Mouse (Mus musculus) liver, postnatal 0 days (tissue): ENCODE data around the gene Elavl4. TPM values are rescaled to one million over a fixed set of nuclear protein-coding genes. Genes with fewer than 3 reads are reported as not detected.

Source experiments
- ATAC-seq: fragments of 200-750 bp; cut with Nextera tagmentation; 2 replicates; pipeline ENCODE4 v1.8.0; 2017; ENCODE audit warnings: mild to moderate bottlenecking, moderate library complexity
- DNase-seq: peaks from one replicate; pipeline ENCODE4 v3.0.0-alpha.2; 2016
- H3K27ac ChIP-seq: fragments of 300-500 bp; sonication (generic); 2 replicates; pipeline ENCODE4 v1.5.1; 2014; ENCODE audit warnings: antibody characterized with exemption, moderate library complexity, mild to moderate bottlenecking, low read depth
- H3K27me3 ChIP-seq: fragments of 300-500 bp; sonication (generic); 2 replicates; pipeline ENCODE4 v1.6.1; 2014; ENCODE audit warnings: low read length, control low read depth, mixed read lengths; ENCODE audit not compliant: insufficient read depth
- H3K36me3 ChIP-seq: fragments of 300-500 bp; sonication (generic); replicated peaks from 2 replicates; pipeline ENCODE4 v1.6.1; 2014; ENCODE audit warnings: mild to moderate bottlenecking, control low read depth, low read length, moderate library complexity, mixed read lengths; ENCODE audit not compliant: insufficient read depth
- H3K4me1 ChIP-seq: fragments of 300-500 bp; sonication (generic); 2 replicates; pipeline ENCODE4 v1.6.1; 2014; ENCODE audit warnings: antibody characterized with exemption, mild to moderate bottlenecking, control low read depth; ENCODE audit not compliant: insufficient read depth
- H3K4me2 ChIP-seq: fragments of 300-500 bp; sonication (generic); 2 replicates; pipeline ENCODE4 v1.6.1; 2014; ENCODE audit warnings: low read depth, mild to moderate bottlenecking, low read length, moderate library complexity, mixed read lengths
- H3K4me3 ChIP-seq: fragments of 300-500 bp; sonication (generic); 2 replicates; pipeline ENCODE4 v1.5.1; 2014; ENCODE audit warnings: low read depth, low read length
- H3K9ac ChIP-seq: fragments of 300-500 bp; sonication (generic); replicated peaks from 2 replicates; pipeline ENCODE4 v1.6.1; 2014; ENCODE audit warnings: mild to moderate bottlenecking, moderate library complexity
- H3K9me3 ChIP-seq: fragments of 300-500 bp; sonication (generic); 2 replicates; pipeline ENCODE4 v1.6.1; 2016; ENCODE audit warnings: mild to moderate bottlenecking, control low read depth, low read length, mixed read lengths
- CTCF ChIP-seq: sonication (generic); IDR thresholded peaks from 2 replicates; pipeline ENCODE4 v1.5.1; 2016; ENCODE audit warnings: antibody characterized with exemption, low read depth
- EP300 ChIP-seq: IDR thresholded peaks from 2 replicates; pipeline ENCODE4 v1.6.1; 2016; ENCODE audit warnings: antibody characterized with exemption, low read depth, mild to moderate bottlenecking
- WGBS: fragments of 180-500 bp; shearing (Covaris S2); extraction: QIAGEN DNeasy Blood & Tissue Kit; methylation state at CpG from one replicate; pipeline ENCODE4 v1.1.7; 2014; ENCODE audit not compliant: insufficient replicate concordance; 5-methylcytosine and 5-hydroxymethylcytosine counted together
- polyA plus RNA-seq: library from polyadenylated mRNA; unstranded; fragments of >200 nt; fragmentation: Nextera tagmentation; extraction: Ambion mirVana; gene quantifications from 2 replicates; pipeline ENCODE4 v1.2.1, GENCODE M21; 2015

Gene Elavl4
- polyA plus RNA-seq, 1 experiment from 2014 or later = 0.09 TPM

GRCm38 (mm10) chr4:110227621-110228031, 124.1 kb downstream of the Elavl4 start:
- H3K4me2 ChIP-seq = no peak overlapping the region; the same call in 1 of the 2 replicates
- no peak overlapping the region for H3K9ac ChIP-seq
- no peaks in the 10 kb centered on the region for H3K27me3 ChIP-seq
- ATAC-seq = peak; percentile 51
- H3K9me3 ChIP-seq = no peaks in the 10 kb centered on the region
- 21% methylated on average over 8 of the region's 8 CpGs for WGBS
- H3K4me1 ChIP-seq = no peaks in the 10 kb centered on the region
- peak; percentile 27 for DNase-seq
- no peaks in the 10 kb centered on the region for H3K36me3 ChIP-seq
- TF ChIP-seq CTCF (no peak), EP300 (no peak)
- no peak overlapping the region for H3K27ac ChIP-seq
- H3K4me3 ChIP-seq = no peak overlapping the region

GRCm38 (mm10) chr4:110225492-110225891, 126.2 kb downstream of the Elavl4 start:
- H3K36me3 ChIP-seq = no peaks in the 10 kb centered on the region
- no peak overlapping the region for H3K9ac ChIP-seq
- H3K9me3 ChIP-seq = no peaks in the 10 kb centered on the region
- H3K4me1 ChIP-seq = no peaks in the 10 kb centered on the region
- WGBS = 83% methylated on average over 10 of the region's 10 CpGs
- H3K4me3 ChIP-seq = no peak overlapping the region
- DNase-seq = no peak
- no peak overlapping the region for H3K4me2 ChIP-seq
- H3K27ac ChIP-seq = no peak overlapping the region
- ATAC-seq = no peak
- TF ChIP-seq EP300 (no peak), CTCF (no peak)
- no peaks in the 10 kb centered on the region for H3K27me3 ChIP-seq

DNA sequence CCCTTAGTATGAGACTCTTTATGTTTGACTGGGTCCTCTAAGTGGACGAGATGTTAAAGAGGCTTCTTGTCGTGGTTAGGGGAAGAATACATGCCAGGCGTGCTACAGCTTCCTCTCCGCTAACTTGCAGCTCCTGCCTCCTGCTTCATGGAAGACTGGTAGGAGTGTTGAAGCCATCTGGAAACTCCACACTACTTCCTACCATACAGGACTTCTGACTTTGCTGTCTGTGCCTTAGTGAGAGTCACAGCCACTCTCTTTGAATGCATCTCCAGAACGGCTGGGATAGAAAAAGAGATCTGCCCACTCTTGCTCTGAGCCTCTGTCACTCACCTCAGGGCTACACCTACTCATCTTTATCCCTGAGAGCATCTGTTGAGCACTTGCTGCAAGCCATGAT, 132.9 kb downstream of the Elavl4 start:
- no peaks in the 10 kb centered on the region for H3K27me3 ChIP-seq

GRCm38 (mm10) chr4:110217553-110217952, 134.2 kb downstream of the Elavl4 start:
- Histone ChIP-seq H3K36me3 (no peaks in the 10 kb centered on the region), H3K27me3 (no peaks in the 10 kb centered on the region), H3K9me3 (no peaks in the 10 kb centered on the region), H3K9ac (no peak overlapping the region), H3K27ac (no peak overlapping the region), H3K4me2 (no peak overlapping the region), H3K4me3 (no peak overlapping the region), H3K4me1 (no peaks in the 10 kb centered on the region)
- DNase-seq = no peak
- WGBS = 51% methylated on average over 3 of the region's 3 CpGs
- TF ChIP-seq CTCF (no peak), EP300 (no peak)
- ATAC-seq = no peak

More for the DNA sequence above, 132.9 kb downstream of the Elavl4 start:
- no peak for TF ChIP-seq EP300
- TF ChIP-seq CTCF = no peak
- no peaks in the 10 kb centered on the region for H3K4me1 ChIP-seq
- H3K27ac ChIP-seq = no peak overlapping the region
- whole genome bisulfite sequencing = 67% methylated on average over 5 of the region's 5 CpGs
- ATAC-seq (no peak), DNase-seq (no peak)
- no peak overlapping the region for H3K4me2 ChIP-seq
- H3K9ac ChIP-seq = no peak overlapping the region
- H3K4me3 ChIP-seq = no peak overlapping the region
- H3K36me3 ChIP-seq = no peaks in the 10 kb centered on the region
- no peaks in the 10 kb centered on the region for H3K9me3 ChIP-seq

- WGBS = 80% methylated on average over 6 of the region's 6 CpGs
- H3K9me3 ChIP-seq = no peaks in the 10 kb centered on the region
- H3K27me3 ChIP-seq = no peaks in the 10 kb centered on the region
- TF ChIP-seq EP300 = no peak
- TF ChIP-seq CTCF = no peak
- no peak overlapping the region for H3K4me3 ChIP-seq
- no peak overlapping the region for H3K4me2 ChIP-seq
- DNase-seq = no peak
- no peak for ATAC-seq
- H3K27ac ChIP-seq = no peak overlapping the region
- H3K4me1 ChIP-seq = no peaks in the 10 kb centered on the region
- no peak overlapping the region for H3K9ac ChIP-seq
- no peaks in the 10 kb centered on the region for H3K36me3 ChIP-seq
Observed at GRCm38 (mm10) chr4:110214543-110214942, 137.2 kb downstream of the Elavl4 start.

- ATAC-seq (no peak), DNase-seq (no peak)
- Histone ChIP-seq H3K4me3 (no peak overlapping the region), H3K9me3 (no peaks in the 10 kb centered on the region), H3K4me2 (no peak overlapping the region), H3K27me3 (no peaks in the 10 kb centered on the region), H3K36me3 (no peaks in the 10 kb centered on the region), H3K4me1 (no peaks in the 10 kb centered on the region), H3K27ac (no peak overlapping the region), H3K9ac (no peak overlapping the region)
- TF ChIP-seq CTCF = no peak
- no peak for TF ChIP-seq EP300
- 62% methylated on average over 5 of the region's 5 CpGs for WGBS
Observed at GRCm38 (mm10) chr4:110213666-110214065, 138.0 kb downstream of the Elavl4 start.

GRCm38 (mm10) chr4:110210246-110210645, 141.5 kb downstream of the Elavl4 start:
- Histone ChIP-seq H3K9me3 (no peaks in the 10 kb centered on the region), H3K27ac (no peak overlapping the region), H3K9ac (no peak overlapping the region), H3K4me1 (no peaks in the 10 kb centered on the region), H3K4me3 (no peak overlapping the region), H3K4me2 (no peak overlapping the region), H3K27me3 (no peaks in the 10 kb centered on the region), H3K36me3 (no peaks in the 10 kb centered on the region)
- DNase-seq (no peak), ATAC-seq (no peak)
- 78% methylated on average over 5 of the region's 5 CpGs for WGBS
- TF ChIP-seq EP300 = no peak
- no peak for TF ChIP-seq CTCF
